Comparison of ENCODE assay signal across 1 mouse cellular context in the genomic region with DNA sequence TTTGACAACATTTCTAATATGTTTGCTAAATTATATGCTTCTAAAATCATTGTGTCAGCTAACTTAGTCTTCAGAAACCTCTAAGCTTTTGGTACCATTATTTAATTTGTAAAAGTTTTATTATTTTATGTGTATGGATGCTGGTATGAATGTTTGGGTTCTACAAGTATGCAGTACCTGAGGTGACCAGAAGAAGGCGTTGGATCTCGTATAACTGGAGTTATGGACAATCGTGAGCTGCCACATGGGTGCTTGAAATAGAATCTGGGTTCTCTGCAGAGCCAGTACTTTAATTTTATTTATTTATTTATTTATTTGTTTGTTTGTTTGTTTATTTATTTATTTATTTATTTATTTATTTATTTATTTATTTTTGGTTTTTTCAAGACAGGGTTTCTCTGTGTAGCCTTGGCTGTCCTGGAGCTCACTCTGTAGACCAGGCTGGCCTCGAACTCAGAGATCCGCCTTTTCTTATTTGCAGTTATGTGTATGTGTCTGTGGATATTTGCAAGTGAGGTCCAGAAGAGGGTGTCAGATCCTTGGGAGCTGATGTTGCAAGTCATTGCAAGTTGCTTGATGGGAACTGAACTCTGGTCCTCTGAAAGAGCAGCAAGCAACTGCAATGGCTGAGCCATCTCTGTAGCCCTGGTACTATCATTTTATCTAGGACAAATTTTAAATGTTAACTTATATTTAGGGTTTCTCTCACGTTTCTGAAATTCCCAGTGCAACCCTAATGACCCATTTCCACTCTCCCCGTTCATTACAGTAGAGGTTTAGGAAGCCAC.
TF ChIP-seq lines count a peak whose summit lies in the region.

No protein-coding gene starts in this region.

TF ChIP-seq in CH12.LX, 34 proteins besides CTCF, POLR2A, EP300 and RAD21 (continued from another document):
- TF ChIP-seq MAFK (IDR thresholded peaks at IDR 0.05; ENCODE audit: insufficient replicate concordance, low read length) (no peak), ETS1 (conservative IDR thresholded peaks at IDR 0.05; ENCODE audit: low read depth, low read length) (no peak), JUND (conservative IDR thresholded peaks at IDR 0.05; ENCODE audit: low read depth, low read length) (no peak), MAZ (IDR thresholded peaks at IDR 0.05; ENCODE audit: low read depth, low read length) (no peak), MEF2A (IDR thresholded peaks at IDR 0.05; ENCODE audit: borderline replicate concordance, low read depth, low read length) (no peak; the same call in 1 of the 2 replicates), ZKSCAN1 (IDR thresholded peaks at IDR 0.05; ENCODE audit: borderline replicate concordance, low read depth, low read length) (no peak)
